Mouse (Mus musculus) gastrocnemius, postnatal 4 days (tissue): Measurements from ENCODE around the gene Ell. TPM values are rescaled to one million over a fixed set of nuclear protein-coding genes. Genes with fewer than 3 reads are reported as not detected.
A peak's percentile ranks its signal among the peaks of the same experiment; 100 is the strongest.
"Not testable (repeated sequence)": the region's sequence is repeated elsewhere in the genome, so short reads cannot be mapped to it uniquely, and the experiment has no call there.

Source experiments
- DNase-seq, 2 experiments: peaks; one replicate each; pipeline ENCODE4 v3.0.0; 2021 to 2022; ENCODE audit warnings: low spot score in 2 of 2, mixed read lengths in 2 of 2
- total RNA-seq, 2 experiments: library from RNA; stranded (reverse); gene quantifications; 2 replicates each; pipeline ENCODE4 v1.2.3; 2021

Gene Ell
- total RNA-seq, 2 experiments from 2014 or later = 16.1 to 18.2 TPM

DNA sequence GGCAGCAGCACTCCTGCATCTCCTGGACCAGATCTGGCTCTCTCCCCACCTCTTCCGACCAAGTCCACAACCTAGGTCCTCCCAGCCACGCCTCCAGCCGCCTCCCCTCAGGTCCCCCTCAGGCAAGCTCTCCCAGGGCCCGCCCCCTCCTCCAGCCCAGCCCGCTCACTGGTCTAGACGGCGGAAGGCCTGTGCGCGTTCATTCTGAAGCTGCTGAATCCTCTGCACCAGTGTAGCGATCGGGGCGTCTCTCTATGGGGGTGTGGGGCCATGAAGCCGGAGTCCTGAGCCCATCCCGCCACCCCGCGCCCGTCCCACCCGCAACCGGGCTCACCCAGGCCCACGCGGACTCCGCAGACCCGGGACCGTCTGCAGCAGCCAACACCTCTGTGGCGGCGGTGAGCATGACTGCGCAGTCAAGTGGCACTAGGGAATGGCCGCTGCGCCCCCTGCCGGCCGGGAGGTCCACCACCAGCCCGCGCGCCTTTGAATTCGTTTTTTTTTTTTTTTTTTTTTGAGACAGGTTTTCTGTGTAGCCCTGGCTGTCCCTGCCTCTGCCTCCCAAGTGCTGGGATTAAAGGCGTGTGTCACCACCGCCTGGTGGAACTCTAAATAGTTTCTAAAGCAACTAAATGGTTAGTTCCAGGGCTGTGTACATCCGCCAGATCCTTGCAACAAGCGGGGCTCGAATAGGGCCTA is 32.8 kb upstream of the Ell start, which contains the start of gene Rex1bd:
TSS of gene Rex1bd (minus strand) at position 425 of the 699 bp plus-strand sequence.
- DNase-seq = peak; percentile 86 to 95

DNA sequence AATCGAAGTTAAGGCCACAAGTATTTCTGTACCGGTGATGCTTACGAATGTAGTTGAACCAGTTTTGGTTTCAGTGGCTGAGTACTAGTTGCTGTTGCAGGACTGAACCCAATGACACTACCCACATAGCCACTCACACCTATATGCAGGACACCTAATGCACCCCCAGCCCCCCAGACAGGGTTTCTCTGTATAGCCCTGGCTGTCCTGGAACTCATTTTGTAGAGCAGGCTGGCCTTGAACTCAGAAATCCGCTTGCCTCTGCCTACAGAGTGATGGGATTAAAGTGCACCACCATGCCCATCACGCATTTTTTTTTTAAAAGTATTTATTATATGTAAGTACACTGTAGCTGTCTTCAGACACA is 32.2 kb upstream of the Ell start:
- DNase-seq = no peak

DNA sequence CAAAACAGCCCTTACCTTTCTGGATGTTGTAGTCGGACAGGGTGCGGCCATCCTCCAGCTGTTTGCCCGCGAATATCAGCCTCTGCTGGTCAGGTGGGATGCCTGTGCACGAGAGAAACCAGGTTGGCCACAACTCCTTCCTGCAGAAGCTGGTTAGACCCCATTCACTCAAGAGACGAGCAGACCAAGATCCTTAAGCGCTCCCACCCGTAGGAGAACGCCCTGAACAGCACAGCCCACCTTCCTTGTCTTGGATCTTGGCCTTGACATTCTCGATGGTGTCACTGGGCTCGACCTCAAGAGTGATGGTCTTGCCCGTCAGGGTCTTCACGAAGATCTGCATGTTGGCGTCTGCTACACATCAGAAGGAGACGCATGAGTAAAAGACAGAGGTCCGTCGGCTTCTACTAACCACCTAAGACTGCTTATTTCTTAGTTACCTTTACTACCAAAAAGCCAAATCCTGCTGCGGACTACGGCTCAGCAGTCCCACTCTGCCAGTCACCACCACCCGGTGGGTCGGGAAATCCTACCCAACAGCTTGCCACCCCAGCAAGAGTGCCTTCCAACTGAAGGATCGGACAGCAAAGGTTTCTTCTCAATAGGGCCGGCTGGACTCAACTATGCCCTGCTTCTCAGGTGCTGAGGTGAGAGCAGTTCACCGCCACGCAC is 29.8 kb upstream of the Ell start:
- no peak for DNase-seq

DNA sequence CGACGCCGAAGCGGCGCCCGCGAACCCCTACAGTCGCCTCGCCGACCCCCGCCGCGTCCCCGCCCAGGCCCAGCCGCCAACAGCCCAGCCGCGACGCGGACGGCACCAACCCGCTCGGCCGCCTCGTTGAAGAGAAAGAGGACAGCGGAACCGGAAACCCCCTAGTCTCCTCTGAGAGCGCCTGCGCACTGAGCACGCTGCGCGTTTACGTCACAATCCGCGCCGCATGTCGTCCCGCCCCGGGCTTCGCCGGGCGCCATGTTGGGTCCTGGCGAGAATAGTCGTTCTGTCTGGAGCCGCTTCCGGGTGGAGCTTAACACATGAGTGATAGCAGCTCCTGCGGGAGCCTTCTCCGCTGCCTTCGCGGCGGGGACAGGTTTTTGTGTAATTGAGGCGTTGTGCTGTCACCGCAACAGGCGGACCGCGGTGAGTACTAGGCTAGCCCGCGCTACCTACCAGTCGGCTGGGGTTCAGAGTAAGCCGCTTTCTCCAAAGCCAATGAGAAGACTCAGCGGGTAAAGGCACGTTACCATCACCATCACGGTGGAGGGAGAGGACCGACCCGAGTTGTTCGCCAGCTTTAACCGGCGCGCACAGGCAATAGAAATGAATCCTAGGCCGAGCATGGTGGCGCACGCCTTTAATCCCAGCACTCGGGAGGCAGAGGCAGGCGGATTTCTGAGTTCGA is 28.9 kb upstream of the Ell start, which contains the start of gene Uba52:
TSS of gene Uba52 (minus strand) at position 574 of the 688 bp plus-strand sequence.
- peak; percentile 95 to 97 for DNase-seq

DNA sequence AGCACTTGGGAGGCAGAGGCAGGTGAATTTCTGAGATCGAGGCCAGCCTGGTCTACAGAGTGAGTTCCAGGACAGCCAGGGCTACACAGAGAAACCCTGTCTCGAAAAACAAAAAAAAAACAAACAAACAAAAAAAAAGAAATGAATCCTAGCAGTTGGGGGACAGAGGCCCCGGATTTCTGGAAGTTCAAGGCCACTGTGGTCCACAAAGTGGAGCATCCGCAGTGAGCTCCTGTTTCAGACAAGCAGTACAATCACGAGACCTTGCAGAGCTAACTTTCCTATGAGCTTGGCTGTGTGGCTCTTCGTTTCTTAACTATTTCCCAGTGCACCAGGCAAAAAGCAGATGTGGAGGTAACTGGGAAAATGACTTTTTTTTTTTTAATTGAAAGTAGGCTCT is 28.1 kb upstream of the Ell start:
- DNase-seq = not testable (repeated sequence)

DNA sequence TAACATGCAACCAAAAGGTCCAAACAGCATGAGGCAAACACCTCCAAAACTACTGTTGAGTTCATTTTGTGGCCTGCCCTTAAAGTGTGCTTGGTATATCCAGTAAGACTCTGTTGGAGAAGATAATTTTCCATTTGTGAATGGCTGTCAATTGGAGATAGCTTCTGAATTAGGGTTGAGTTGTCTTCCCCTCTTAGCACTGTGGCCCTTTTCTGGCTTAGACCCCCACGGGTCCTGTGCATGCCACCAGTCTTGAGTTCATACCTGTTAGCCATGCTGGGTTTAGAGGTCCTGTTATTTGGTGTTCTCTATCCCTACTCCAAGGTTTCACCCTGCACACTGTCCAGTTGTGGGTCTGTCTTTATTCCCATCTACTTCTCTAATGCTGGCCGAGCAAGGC is 27.5 kb upstream of the Ell start:
- no peak for DNase-seq

DNA sequence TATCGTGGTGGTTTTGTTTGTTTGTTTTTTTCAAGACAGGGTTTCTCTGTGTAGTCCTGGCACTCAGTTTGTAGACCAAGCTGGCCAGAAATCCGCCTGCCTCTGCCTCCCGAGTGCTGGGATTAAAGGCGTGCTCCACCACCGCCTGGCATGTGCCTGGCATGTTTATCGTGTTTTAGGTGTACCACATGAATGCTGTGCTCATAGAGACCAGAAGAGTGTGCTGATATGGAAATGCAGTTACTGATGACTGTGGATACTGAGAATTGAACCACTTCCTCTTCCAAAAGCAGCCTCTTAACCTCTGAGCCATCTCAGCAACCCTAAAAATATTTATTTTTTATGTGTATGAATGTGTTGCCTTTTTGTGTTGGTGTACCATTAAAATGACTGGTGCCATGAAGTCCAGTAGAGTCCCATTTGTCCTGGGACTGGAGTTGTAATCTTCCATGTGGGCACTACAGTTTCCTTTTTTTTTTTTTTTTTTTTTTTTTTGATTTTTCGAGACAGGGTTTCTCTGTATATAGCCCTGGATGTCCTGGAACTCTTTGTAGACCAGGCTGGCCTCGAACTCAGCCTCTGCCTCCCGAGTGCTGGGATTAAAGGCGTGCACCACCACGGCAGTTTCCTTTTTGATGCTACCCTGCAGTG is 26.9 kb upstream of the Ell start:
- DNase-seq = no peak

DNA sequence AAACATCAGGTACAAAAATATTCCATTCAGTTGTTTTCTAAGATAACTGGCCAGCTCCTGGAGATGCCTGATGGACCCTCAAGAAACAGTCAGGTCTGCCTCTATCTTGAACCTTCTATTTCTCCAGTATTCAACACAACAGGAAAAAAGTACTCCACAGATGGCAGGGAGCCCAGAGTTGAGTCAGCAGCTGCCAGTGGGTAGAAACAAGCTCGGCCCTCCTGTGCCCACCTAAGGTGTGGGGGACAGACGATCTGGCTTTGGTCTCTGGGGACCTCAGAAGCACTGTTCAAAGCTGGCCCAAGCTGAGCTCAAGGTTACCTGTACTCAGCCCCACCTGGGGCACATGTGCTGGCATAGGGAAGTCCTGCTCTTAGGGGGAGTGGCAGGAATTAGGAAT is 25.8 kb upstream of the Ell start:
- DNase-seq = no peak

DNA sequence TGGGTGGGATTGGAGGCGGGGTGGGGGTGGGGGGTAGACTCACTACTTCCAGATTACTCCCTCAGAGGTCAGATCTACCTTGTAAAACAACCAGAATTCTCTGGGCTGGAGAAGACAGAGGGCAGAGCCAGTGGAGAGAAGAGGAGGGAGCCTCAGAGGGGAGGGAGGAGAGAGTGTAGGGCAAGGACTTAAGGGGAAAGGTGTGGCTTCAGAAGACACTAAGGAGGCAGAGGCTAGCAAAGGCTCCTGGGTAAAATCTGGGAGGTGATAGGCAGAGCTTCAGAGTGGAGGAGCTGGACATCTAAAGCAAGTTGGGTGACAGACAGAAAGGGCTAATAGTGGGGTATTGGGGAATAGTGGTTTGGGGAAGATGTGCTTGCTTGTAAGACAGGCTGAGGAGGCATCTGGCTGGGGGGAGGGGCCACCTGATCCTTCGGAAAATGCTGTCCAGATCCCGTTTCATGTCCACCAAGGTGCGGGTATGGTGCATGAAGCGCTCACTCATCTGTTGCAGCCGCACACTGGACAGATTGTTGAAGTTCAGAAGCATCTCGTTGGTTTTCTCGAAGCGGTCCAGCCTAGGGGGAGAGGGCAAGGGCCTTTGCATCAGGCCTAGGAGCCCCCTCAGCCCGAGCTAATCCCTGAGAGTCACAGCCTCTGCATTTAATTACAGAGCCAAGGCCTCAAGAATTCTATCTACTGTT is 21.2 kb upstream of the Ell start:
- no peak for DNase-seq

DNA sequence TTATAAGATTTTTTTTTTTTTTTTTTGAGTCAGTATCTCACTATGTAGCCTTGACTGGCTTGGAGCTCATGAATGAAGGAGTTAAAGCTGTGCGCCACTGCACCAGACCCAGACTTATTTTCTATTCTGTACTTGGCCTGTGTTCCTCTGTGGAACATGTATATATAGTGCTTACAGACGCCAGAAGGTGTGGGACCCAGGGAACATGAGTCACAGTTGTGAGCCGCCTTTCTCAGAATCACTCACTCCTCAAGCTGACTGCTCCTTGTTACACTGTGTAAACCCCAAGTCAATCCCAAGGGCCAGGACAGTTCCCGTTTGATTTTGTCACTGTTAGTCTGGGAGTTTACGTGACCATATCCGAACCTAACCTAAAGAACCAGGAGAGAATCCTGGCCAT is 20.2 kb upstream of the Ell start:
- no peak for DNase-seq

DNA sequence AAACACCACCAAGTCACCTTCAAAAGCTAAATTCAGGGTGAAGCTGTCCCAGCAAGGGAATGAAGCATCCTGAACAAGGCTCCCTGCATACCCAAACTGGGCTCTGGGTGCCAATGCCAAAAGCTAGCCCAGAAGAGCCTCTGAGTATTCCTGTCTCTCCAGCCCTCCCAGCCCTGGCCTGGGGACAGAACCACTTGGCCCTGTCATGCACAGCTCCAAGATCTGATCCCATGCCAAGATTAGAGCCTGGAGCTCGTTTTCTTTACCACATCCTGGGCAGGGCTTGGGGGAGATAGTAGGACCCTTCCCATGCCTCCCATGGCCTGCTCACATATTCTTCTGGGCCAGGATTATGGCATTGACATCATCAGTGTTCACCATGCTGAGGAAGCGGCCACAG is 19.7 kb upstream of the Ell start:
- no peak for DNase-seq

DNA sequence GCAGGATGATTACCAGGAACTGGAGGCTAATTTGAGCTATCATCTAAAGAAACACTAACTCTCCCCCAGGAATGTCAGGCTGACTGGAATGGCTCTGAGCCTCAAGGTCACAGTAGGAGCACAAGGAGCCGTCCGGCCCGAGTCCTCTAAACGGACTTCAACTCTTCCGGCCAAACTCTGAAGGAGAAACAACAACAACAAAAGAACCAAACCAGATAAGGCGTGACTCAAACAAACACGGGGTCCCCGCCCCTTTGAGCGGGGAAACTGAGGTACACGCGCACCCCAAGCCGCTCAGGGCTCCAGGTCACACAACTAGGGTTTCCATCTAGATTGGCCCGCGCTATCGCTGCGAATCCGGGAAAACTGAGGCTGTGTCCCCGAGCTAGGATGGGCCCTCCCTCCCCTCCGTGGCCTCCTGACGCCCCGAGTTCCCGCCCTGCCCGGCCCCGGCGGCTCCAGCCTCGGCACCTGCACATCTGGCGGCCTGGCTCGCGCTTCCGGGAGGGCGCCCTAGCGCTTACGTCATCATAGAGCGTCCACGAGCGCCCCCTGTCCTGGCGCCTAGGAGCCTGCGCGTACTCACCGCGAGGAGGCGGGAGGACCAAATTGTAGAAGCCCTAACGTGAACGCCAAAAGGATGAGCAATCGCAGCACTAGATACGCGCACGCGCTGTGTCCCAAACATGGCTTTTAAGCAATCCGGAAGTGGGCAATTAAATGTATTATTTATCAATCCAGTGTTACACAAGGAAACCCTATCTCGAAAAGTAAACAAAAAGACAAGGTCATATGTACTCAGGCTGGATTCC is 16.5 kb upstream of the Ell start:
- DNase-seq = peak; percentile 87 to 94

DNA sequence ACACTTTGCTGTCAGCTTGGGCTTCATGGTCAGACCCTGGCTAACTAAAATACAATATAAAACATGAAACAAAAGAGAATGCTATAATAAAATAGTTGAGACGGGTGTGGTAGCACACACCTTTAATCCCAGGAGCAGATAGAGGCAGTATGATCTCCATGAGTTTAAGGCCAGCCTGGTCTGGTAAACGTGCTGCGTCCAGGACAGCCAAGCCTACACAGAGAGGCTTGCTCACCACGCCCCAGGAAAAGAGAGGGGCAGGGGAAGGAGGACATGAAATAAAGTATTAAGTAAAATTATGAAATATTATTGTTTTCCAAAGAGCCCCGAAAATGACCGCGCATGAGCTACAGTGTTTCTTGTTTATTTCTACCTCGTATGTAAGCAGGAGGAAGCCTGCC is 12.1 kb upstream of the Ell start:
- no peak for DNase-seq

DNA sequence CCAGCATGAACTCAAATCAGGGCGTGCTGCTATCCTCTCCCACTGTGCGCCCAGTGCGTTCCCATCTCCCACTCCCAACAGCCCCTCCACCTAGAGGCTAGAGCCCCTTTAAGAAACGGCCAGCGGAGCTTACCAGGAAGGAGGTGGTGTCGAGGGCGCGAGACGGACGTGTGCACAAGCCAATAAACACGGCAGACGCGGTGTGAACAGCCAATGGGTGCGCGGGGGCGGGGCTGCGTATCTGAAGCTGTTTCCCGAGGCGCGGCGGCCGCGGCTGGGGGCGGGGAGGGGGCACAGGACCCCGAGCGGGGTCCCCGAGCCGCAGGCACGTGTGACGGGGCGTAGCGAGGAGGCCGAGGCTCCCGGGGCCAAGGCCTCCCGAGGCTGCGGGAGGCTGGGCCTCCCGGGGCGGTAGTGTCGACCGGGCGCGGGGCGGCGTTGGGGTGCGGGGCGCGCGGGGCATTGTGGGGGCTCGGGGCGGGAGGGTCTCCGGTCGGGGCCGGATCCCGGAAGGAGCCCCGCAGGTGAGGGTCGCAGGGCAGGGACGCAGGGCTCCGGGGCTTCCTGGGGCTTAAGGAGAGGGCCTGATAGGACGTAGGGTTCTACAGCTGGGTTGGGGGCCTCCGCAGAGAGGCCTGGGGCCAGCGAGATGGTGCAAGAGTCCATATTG is 11.6 kb upstream of the Ell start, which contains the start of the genes Fkbp8 and Kxd1:
TSS of gene Fkbp8 (plus strand) at position 213 of the 670 bp plus-strand sequence.
TSS of gene Kxd1 (minus strand) at position 445 of the 670 bp plus-strand sequence.
- peak; percentile 96 to 97 for DNase-seq

DNA sequence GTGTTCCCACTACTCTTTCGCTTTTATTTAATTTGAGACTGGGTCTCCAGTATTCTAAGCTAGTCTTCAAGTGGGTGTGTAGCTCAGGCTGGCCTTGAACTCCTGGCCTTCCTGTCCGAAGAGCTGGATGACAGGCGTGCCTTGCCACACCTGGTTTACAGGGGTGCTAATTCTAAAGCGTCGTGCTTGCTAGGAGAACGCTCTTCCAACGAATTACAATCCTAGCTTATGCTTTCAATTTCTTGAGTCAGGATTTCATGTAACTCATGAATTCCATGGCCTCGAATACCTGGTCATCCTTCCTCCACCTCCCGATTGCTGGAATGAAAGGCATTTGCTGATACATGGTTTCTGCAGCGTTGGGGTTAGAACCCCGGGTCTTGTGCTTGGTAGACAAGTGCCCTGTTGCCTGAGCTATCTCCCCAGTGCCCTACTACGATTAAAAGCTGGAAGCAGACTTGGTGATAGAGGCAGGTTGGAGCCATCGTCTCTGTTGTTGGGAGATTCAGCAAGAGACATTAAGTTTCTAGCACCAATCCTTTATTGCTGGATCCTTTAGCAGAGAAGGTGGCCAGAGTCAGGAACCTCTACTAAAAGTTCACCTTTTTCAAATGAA is 11.0 kb upstream of the Ell start:
- DNase-seq = no peak

DNA sequence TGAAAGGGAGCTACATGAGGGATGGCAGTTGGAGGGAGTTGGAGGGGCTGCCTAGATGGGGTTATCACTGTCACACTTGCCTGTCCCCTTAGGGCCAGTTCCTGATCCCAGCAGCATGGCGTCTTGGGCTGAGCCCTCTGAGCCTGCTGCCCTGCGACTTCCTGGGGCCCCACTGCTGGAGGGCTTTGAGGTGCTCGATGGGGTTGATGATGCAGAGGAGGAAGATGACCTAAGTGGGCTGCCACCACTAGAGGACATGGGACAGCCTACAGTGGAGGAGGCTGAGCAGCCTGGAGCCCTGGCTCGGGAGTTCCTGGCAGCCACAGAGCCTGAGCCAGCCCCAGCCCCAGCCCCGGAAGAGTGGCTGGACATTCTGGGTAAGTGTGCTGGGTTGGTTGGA is 10.0 kb upstream of the Ell start:
- no peak for DNase-seq

DNA sequence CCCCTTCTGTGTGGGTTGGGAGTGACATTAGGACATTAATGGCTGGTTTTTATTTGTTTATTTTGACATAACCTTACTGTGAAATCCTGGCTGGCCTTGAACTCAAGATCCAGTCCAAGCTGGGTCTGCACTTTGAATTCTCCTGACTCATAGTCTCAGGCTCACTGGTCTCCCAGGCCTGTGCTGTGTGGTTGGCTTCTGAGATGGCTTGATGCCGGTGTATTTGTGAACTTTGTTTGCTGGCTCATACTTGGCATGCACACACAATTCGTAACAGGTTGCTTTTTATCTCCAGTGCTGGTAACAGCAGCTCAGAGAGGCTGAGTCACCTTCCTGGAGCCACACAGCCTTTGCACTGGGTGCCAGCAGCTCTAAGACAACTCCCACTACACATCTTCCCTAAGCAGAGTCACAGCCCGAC is 9.5 kb upstream of the Ell start:
- no peak for DNase-seq

DNA sequence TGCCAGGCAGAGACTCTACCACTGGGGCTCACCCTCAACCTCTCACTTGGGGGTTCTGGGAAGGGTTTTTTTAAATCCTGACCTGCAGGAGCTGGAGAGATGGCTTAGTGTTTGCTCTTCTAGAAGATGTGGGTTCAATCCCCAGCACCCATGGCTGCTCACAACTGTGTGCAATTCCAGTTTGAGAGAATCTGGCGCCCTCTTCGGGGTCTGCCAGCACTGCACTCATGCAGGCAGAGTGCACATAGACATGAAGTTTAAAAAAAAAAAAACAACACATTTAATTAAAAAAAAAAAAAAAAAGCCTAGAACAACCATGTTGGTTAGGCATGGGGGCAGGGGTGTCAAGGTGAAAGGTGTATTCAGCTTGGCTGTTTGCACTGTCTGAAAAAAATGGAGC is 8.9 kb upstream of the Ell start:
- DNase-seq = no peak

DNA sequence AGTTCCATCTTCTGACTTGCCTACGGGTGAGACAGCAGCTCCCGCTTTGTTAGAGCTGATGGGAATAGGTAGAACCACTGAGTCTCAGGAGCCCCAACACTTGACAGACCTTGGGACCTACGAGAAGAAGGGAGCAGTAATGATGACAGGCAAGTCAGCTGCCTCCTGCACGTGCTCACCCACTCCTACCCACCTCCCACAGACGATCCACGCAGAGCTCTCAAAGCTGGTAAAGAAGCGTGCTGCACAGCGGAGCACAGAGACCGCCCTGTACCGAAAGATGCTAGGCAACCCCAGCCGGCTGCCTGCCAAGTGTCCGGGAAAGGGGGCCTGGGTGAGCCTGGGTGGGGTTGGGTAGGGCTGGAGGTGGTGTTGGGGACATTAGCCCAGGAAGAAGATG is 5.0 kb upstream of the Ell start:
- no peak for DNase-seq
